Mouse (Mus musculus) lung, embryonic 14.5 days (tissue): ENCODE data around the gene Fam204a. TPM values are rescaled to one million over a fixed set of nuclear protein-coding genes. Genes with fewer than 3 reads are reported as not detected.

Experiments
- ATAC-seq: fragments of 200-750 bp; cut with Nextera tagmentation; 2 replicates; pipeline ENCODE4 v1.8.0; 2017; ENCODE audit warnings: mild to moderate bottlenecking, moderate TSS enrichment, moderate library complexity; ENCODE audit not compliant: insufficient read depth
- DNase-seq: peaks from one replicate; pipeline ENCODE4 v3.0.0-alpha.2; 2015
- H3K27ac ChIP-seq: fragments of 300-500 bp; sonication (generic); 2 replicates; pipeline ENCODE4 v1.5.1; 2014; ENCODE audit warnings: low read depth, mild to moderate bottlenecking, moderate library complexity
- H3K27me3 ChIP-seq: fragments of 300-500 bp; sonication (generic); 2 replicates; pipeline ENCODE4 v1.6.1; 2014; ENCODE audit warnings: low read length, control low read depth; ENCODE audit not compliant: insufficient read depth
- H3K36me3 ChIP-seq: fragments of 300-500 bp; sonication (generic); 2 replicates; pipeline ENCODE4 v1.6.1; 2014; ENCODE audit warnings: control low read depth; ENCODE audit not compliant: insufficient read depth
- H3K4me1 ChIP-seq: fragments of 300-500 bp; sonication (generic); 2 replicates; pipeline ENCODE4 v1.6.1; 2014; ENCODE audit warnings: antibody characterized with exemption, control low read depth; ENCODE audit not compliant: insufficient read depth
- H3K4me2 ChIP-seq: fragments of 300-500 bp; sonication (generic); 2 replicates; pipeline ENCODE4 v1.6.1; 2014; ENCODE audit warnings: mild to moderate bottlenecking
- H3K4me3 ChIP-seq: fragments of 300-500 bp; sonication (generic); 2 replicates; pipeline ENCODE4 v1.5.1; 2014; ENCODE audit warnings: low read depth, low read length
- H3K9ac ChIP-seq: fragments of 300-500 bp; sonication (generic); 2 replicates; pipeline ENCODE4 v1.6.1; 2014
- H3K9me3 ChIP-seq: fragments of 300-500 bp; sonication (generic); 2 replicates; pipeline ENCODE4 v1.6.1; 2016; ENCODE audit warnings: low read depth, low read length, control low read depth
- CTCF ChIP-seq: IDR thresholded peaks from 2 replicates; pipeline ENCODE4 v1.5.1; 2016; ENCODE audit warnings: antibody characterized with exemption, low read depth
- WGBS: fragments of 180-500 bp; shearing (Covaris S2); extraction: QIAGEN DNeasy Blood & Tissue Kit; methylation state at CpG from one replicate; pipeline ENCODE4 v1.1.7; 2014; 5-methylcytosine and 5-hydroxymethylcytosine counted together
- polyA plus RNA-seq: library from polyadenylated mRNA; unstranded; fragments of >200 nt; fragmentation: Nextera tagmentation; extraction: Ambion mirVana; gene quantifications from 2 replicates; pipeline ENCODE4 v1.2.1, GENCODE M21; 2014

The Fam204a gene
- polyA plus RNA-seq, 1 experiment from 2014 or later, result 48.6 TPM

DNA sequence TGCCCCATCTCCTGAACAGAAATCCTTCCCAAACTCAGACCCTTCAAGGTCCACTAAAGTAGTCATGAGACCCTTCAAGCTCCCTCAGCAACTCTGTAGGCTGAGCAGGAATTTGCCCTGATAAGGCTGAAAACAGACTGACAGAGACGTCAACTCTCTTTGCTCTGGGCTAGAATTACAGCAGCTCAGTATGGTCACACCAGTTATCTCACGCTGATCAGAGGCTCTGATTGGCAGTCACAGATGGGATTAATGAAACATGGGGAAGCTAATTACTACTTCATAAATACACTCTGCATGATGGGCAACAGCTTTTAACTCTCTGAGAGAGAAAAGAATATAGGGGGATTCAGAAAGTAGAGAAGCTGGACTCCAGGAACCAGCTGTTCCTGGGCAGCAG lies 26.2 kb downstream of the Fam204a start:
- peaks cover 6% of the 10 kb centered on the region; the same call in 1 of the 2 replicates for H3K36me3 ChIP-seq
- no peak for DNase-seq
- no peak overlapping the region for H3K9ac ChIP-seq
- no peak for TF ChIP-seq CTCF
- H3K27me3 ChIP-seq, result no peaks in the 10 kb centered on the region
- no peak for ATAC-seq
- H3K4me3 ChIP-seq, result no peak overlapping the region
- H3K9me3 ChIP-seq, result no peaks in the 10 kb centered on the region
- H3K27ac ChIP-seq, result no peak overlapping the region
- H3K4me1 ChIP-seq, result no peaks in the 10 kb centered on the region
- H3K4me2 ChIP-seq, result no peak overlapping the region
- WGBS, result 22% methylated on average over 2 of the region's 2 CpGs

DNA sequence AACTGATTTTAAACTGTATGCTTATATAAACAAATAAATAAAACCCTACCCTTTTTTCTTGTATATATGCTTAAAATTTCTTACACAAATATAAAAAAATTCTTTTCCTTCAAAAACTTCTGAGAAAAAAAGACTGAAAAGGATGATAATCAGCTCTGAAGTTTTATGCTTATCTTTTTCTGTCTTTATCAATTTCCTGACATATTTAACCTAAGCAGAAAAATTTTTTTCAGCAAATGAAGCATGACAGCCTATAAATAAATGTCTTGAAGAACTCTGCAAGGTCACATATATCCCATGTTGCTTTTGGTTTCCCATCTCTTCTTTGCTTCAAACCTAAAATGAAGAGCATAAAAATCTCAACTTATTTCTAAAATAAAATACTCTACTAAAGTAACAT lies 27.3 kb downstream of the Fam204a start:
- no peak overlapping the region for H3K4me2 ChIP-seq
- ATAC-seq, result no peak
- H3K9me3 ChIP-seq, result no peaks in the 10 kb centered on the region
- peaks cover 10% of the 10 kb centered on the region; the same call in 1 of the 2 replicates for H3K36me3 ChIP-seq
- DNase-seq, result no peak
- H3K27me3 ChIP-seq, result no peaks in the 10 kb centered on the region
- H3K4me3 ChIP-seq, result no peak overlapping the region
- H3K9ac ChIP-seq, result no peak overlapping the region
- TF ChIP-seq CTCF, result no peak
- no peak overlapping the region for H3K27ac ChIP-seq
- no peaks in the 10 kb centered on the region for H3K4me1 ChIP-seq

DNA sequence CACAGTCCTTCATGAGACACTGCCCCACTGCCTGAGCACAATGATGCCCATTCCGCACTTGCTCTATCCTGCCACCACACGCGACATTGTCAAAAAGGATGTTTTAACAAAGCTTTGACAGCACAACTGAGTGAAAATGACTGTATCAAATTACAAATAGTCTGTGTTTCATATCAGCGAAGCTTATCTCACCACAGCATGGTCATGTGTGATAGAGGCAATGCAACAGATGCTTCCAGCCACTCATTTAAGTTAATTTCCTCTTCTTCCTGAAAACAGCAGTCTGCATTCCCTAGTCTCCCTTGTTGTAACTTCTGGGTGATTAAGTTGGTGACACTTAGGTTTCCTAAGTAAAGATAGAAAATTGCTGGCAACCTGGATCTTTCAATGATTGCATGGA lies 33.7 kb downstream of the Fam204a start:
- no peaks in the 10 kb centered on the region for H3K4me1 ChIP-seq
- no peaks in the 10 kb centered on the region for H3K9me3 ChIP-seq
- H3K9ac ChIP-seq, result no peak overlapping the region
- H3K27me3 ChIP-seq, result no peaks in the 10 kb centered on the region
- no peak for ATAC-seq
- DNase-seq, result no peak
- WGBS, result 84% methylated on average over 4 of the region's 4 CpGs
- no peak overlapping the region for H3K27ac ChIP-seq
- H3K4me3 ChIP-seq, result no peak overlapping the region
- TF ChIP-seq CTCF, result no peak
- no peak overlapping the region for H3K4me2 ChIP-seq
- H3K36me3 ChIP-seq, result peaks cover 9% of the 10 kb centered on the region; the same call in 1 of the 2 replicates

DNA sequence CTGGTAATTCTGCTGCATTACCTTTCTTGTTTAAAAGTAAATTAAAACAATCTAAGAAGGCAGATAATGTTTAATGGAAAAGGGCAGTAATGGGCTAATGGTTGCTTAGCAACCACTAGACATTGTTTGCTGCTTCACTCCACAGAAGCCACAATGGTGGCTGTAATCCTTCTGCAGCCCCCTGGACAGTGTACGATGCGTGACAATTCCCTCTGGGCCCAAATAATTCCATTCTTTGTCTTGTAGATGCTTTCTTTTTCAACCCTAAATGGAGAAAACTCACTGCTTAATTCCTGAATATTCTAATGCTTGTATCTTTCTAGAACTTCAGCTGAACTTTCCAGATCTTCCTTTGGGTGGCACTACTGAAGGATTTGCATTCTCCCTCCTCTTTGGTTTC lies 37.3 kb downstream of the Fam204a start:
- no peaks in the 10 kb centered on the region for H3K27me3 ChIP-seq
- no peaks in the 10 kb centered on the region for H3K4me1 ChIP-seq
- H3K36me3 ChIP-seq, result 0 out of 2 replicates have a peak, but pooled peaks cover 6% of the 10 kb centered on the region
- ATAC-seq (no peak), DNase-seq (no peak)
- H3K4me2 ChIP-seq, result no peak overlapping the region
- H3K4me3 ChIP-seq, result no peak overlapping the region
- no peaks in the 10 kb centered on the region for H3K9me3 ChIP-seq
- H3K9ac ChIP-seq, result no peak overlapping the region
- WGBS, result 67% methylated on average over 2 of the region's 2 CpGs
- no peak for TF ChIP-seq CTCF
- no peak overlapping the region for H3K27ac ChIP-seq

DNA sequence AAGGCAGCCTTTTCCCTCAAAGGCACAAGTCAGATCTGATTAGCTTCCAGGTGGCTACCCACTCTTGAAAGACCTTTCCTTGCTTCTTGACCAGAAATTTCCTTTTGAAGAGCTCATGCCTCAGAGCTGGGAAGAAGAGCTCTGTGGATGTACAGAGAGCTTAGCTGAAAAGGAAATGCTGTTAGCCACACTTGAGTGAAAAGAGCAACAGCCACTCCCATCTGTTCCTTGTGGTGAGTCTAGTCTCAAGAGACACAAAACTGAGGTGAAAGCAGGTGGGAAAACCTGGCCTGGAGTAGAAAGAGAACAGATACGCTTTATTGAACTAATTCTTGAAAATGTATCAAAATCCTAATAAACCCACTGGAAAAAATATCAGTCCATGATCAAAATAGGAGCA lies 43.6 kb downstream of the Fam204a start:
- Histone ChIP-seq H3K4me3 (no peak overlapping the region), H3K27ac (no peak overlapping the region), H3K36me3 (no peaks in the 10 kb centered on the region), H3K9ac (no peak overlapping the region), H3K4me2 (no peak overlapping the region), H3K27me3 (no peaks in the 10 kb centered on the region), H3K9me3 (no peaks in the 10 kb centered on the region), H3K4me1 (no peaks in the 10 kb centered on the region)
- WGBS, result 90% methylated on average over 1 of the region's 1 CpGs
- TF ChIP-seq CTCF, result no peak
- DNase-seq (no peak), ATAC-seq (no peak)

DNA sequence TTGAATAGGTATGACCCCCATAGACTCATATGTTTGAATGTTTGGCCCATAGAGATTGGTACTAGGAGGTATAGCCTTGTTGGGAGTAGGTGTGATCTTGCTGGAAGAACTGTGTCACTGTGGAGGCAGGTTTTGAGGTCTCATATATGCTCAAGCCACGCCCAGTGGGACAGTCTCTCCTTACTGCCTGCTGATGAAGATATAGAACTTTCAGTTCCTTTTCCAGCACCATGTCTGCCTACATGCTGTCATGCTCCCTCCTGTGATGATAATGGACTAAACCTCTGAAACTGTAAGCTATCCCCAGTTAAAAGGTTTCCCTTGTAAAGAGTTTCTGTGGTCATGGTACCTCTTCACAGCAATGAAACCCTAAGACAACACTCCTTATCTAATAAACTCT lies 44.3 kb downstream of the Fam204a start:
- no peak for DNase-seq
- Histone ChIP-seq H3K27me3 (no peaks in the 10 kb centered on the region), H3K9ac (no peak overlapping the region), H3K4me1 (no peaks in the 10 kb centered on the region), H3K4me3 (no peak overlapping the region), H3K36me3 (no peaks in the 10 kb centered on the region), H3K27ac (no peak overlapping the region), H3K9me3 (no peaks in the 10 kb centered on the region), H3K4me2 (no peak overlapping the region)
- ATAC-seq, result no peak
- 90% methylated on average over 1 of the region's 1 CpGs for WGBS
- no peak for TF ChIP-seq CTCF

DNA sequence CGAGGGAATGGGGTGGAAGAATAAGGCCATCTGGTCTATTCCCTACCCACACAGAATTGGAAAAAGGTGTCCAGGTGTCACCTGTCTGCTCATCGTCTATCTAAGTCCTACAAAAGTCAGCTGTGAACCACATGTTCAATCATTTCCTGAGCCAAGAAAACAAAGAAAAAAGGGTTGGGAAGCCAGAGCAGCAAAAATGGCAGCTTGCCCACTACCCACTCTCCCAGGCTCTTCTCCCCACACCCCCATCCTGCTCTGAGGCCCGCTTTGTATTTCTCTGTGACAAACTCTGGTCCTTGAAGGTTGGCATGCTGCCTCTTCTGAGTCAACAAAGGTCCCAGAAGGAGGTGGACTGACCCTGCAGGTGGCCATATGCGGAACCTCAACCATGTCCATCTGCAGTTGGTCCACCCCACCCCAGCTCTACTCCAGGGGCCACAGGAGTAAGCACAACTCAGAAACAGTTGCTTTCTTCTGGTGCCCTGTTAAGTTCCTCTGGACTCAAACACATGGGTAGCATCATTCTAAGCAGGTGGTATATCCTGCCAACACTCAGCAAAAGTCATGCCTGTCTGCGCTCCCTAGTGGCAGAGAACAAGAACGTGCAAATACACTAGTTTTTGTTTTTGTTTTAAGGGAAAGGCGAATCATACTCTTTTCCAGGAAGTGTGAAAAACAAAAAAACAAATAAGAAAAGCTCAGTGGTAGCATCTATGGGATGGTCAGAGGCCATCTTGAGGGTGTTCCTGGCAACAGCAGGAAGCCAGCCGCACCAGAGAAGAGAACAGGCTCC lies 47.5 kb downstream of the Fam204a start:
- WGBS, result 76% methylated on average over 8 of the region's 8 CpGs
- DNase-seq, result peak; percentile 19

More for the DNA sequence above, 47.5 kb downstream of the Fam204a start:
- no peak overlapping the region for H3K9ac ChIP-seq
- no peaks in the 10 kb centered on the region for H3K4me1 ChIP-seq
- H3K27me3 ChIP-seq, result no peaks in the 10 kb centered on the region
- H3K27ac ChIP-seq, result no peak overlapping the region
- H3K9me3 ChIP-seq, result no peaks in the 10 kb centered on the region
- H3K36me3 ChIP-seq, result no peaks in the 10 kb centered on the region
- TF ChIP-seq CTCF, result 0 out of 2 replicates have a peak, but pooled peaks have one; percentile 19
- no peak overlapping the region for H3K4me3 ChIP-seq
- peak; percentile 44; the same call in 1 of the 2 replicates for ATAC-seq
- H3K4me2 ChIP-seq, result no peak overlapping the region
